Mouse (Mus musculus) cortical plate, adult 2 months (tissue): ENCODE results near the gene Specc1.

Experiments used
- CTCF ChIP-seq: fragments of 200-500 bp; IDR thresholded peaks from 2 replicates; pipeline ENCODE4 v1.5.1; 2011; ENCODE audit warnings: mild to moderate bottlenecking, control low read depth, low read length; ENCODE audit not compliant: insufficient read depth; ENCODE audit errors: extremely low read depth
- POLR2A ChIP-seq: fragments of 200-500 bp; IDR thresholded peaks from 2 replicates; pipeline ENCODE4 v1.6.1; 2011; ENCODE audit warnings: mild to moderate bottlenecking, low read length, control low read depth; ENCODE audit not compliant: insufficient read depth; ENCODE audit errors: extremely low read depth

- TF ChIP-seq POLR2A = no peak
- TF ChIP-seq CTCF = no peak
Measured at GRCm38 (mm10) chr11:62248401-62249244, 292.1 kb downstream of the Specc1 start, which contains the start of gene Adora2b.
